Mouse (Mus musculus): Measurements from ENCODE around the gene Olfr548-ps1. TPM values are rescaled to one million over a fixed set of nuclear protein-coding genes. Genes with fewer than 3 reads are reported as not detected.
"Not testable (repeated sequence)": the region's sequence is repeated elsewhere in the genome, so short reads cannot be mapped to it uniquely, and the experiment has no call there.

The Olfr548-ps1 gene
- not detected for total RNA-seq (2021)

DNA sequence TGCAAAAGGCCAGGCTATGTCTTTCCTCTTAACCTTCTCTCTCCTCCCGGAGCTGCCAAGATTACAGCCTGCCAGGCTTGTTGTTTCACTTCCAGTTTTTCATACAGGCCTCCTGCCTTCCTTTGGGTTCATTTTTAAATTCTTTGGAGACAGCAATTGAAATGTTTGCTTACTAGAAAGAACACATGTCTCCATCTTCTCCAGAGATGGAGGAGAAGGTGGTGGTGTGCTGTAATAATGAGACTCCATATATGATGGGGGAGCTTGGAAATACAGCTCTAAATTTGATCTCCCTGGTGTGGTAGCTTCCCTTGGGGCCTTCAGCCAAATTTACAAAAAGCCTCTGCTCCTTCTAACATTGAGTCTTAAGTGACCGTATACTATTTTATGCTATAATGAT lies at the start of gene Olfr548-ps1:
Gene Olfr548-ps1, plus strand, starts transcription at position 301 of the 400 bp plus-strand sequence.
- no peak for DNase-seq
- intact Hi-C loops (cut with DNase I), result no loop called here

- DNase-seq; intact Hi-C loops (cut with DNase I): not testable (repeated sequence)
Observed at GRCm38 (mm10) chr7:102494416-102494815, 46.3 kb upstream of the Olfr548-ps1 start.

- intact Hi-C loops (cut with DNase I), result no loop called here
- no peak for DNase-seq
Observed at GRCm38 (mm10) chr7:102499473-102499872, 41.2 kb upstream of the Olfr548-ps1 start, which contains the start of gene Olfr545. TSS of gene Olfr545 (minus strand) at chr7:102499573.

- intact Hi-C loops (cut with DNase I), result no loop called here
- no peak for DNase-seq
Observed at GRCm38 (mm10) chr7:102501986-102502385, 38.7 kb upstream of the Olfr548-ps1 start.

- intact Hi-C loops (cut with DNase I), result loop anchor here (5.0 kb wide), 1 partner anchor 1365 kb away; no protein-coding TSS in a partner anchor
- peak; percentile 72 for DNase-seq
Observed at GRCm38 (mm10) chr7:102506848-102507247, 33.8 kb upstream of the Olfr548-ps1 start.

- intact Hi-C loops (cut with DNase I), result loop anchor here (5.0 kb wide), 1 partner anchor 1364 kb away; no protein-coding TSS in a partner anchor
- DNase-seq, result no peak
Observed at GRCm38 (mm10) chr7:102508066-102508465, 32.6 kb upstream of the Olfr548-ps1 start.

GRCm38 (mm10) chr7:102508666-102509065 lies 32.0 kb upstream of the Olfr548-ps1 start:
- intact Hi-C loops (cut with DNase I), result loop anchor here (5.0 kb wide), 1 partner anchor 1364 kb away; no protein-coding TSS in a partner anchor
- DNase-seq, result no peak

DNA sequence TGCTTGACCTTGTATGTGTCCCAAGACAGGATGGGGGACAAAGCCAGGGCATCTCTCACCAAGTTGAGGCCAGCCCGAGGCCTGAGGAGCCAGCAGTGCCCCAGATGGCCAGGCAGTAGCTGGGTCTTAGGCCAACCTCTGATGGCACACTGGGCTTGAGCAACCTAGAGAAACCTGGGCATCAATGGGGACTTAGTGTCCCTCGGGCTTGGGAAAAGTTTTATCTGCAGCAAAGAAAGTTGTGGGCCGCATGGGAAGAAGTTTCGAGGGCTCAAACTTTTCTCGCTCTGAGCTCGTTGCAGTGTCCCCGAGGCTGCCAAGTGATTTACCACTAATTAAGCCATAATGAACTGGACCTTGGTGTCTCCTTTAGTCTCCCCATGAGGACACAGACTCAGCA lies 31.0 kb upstream of the Olfr548-ps1 start:
- no peak for DNase-seq
- intact Hi-C loops (cut with DNase I), result loop anchor here (5.0 to 10.0 kb wide), 2 partner anchors 125 to 1363 kb away; partner anchors contain the start of gene Olfr554

- no peak for DNase-seq
- intact Hi-C loops (cut with DNase I), result loop anchor here (2.0 to 10.0 kb wide), 2 partner anchors 123 to 407 kb away; partner anchors contain the start of gene Olfr554
Observed at GRCm38 (mm10) chr7:102511927-102512326, 28.8 kb upstream of the Olfr548-ps1 start.

DNA sequence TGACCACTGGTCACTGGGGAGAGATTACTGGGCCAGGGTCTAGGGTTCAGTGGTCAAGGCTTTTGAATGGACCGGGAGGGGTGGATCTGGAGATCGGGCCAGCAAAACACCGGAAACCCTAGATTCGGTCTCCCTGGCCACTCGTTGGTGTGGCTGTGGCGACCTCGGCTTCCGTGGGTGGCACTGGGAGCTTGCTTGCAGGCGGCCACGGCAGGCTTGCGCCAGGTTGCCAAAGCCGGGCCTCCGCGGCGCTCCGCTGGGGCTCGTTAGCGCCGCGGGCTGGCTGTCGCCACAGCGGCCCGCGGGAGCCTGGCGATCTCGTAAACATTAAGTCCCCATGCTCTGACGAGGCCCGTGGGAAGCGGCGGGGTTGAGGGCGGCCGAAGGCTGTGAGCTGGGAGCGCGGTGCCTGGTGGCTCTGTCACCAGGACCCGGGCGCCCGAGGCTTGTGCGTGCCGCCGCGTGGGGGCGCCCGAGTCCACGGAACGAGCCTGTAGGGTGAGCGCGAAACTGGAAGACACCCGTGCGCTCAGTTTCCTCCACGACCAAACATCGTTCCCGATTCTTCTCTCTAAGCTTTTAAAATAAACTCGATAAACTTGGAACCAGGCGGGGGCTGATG lies 27.8 kb upstream of the Olfr548-ps1 start:
- DNase-seq, result peak; percentile 91
- intact Hi-C loops (cut with DNase I), result loop anchor here (2.0 to 10.0 kb wide), 2 partner anchors 122 to 406 kb away; partner anchors contain the start of gene Olfr554

GRCm38 (mm10) chr7:102514144-102514543 lies 26.6 kb upstream of the Olfr548-ps1 start:
- no peak for DNase-seq
- intact Hi-C loops (cut with DNase I), result loop anchor here (10.0 kb wide), 1 partner anchor 121 kb away; the partner anchor contains the start of gene Olfr554

- peak; percentile 78 for DNase-seq
- intact Hi-C loops (cut with DNase I), result loop anchor here (10.0 kb wide), 1 partner anchor 118 kb away; the partner anchor contains the start of gene Olfr554
Observed at GRCm38 (mm10) chr7:102516261-102517050, 24.2 kb upstream of the Olfr548-ps1 start.

GRCm38 (mm10) chr7:102517051-102517335 lies 23.7 kb upstream of the Olfr548-ps1 start:
- intact Hi-C loops (cut with DNase I), result loop anchor here (10.0 kb wide), 1 partner anchor 118 kb away; the partner anchor contains the start of gene Olfr554
- peak; percentile 61 for DNase-seq

DNA sequence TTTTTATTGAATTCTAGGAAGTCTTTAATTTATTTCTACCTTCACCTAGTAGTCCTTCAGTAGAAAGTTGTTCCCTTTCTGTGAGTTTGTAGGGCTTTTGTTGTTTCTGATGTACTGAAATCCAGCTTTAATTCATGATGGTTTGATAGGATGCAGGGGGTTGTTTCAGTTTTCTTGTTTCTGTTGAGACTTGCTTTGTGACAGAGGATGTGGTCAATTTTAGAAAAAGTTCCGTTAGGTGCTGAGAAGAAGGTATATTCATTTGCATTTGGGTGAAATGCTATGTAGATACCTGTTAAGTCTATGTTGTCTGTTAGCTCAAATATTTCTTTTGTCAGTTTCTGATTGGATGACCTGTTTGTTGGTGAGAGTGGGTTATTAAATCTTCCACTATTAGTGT lies 11.6 kb upstream of the Olfr548-ps1 start:
- intact Hi-C loops (cut with DNase I), result no loop called here
- DNase-seq, result no peak

GRCm38 (mm10) chr7:102534449-102534848 lies 6.2 kb upstream of the Olfr548-ps1 start, which contains the start of gene Olfr547:
TSS of gene Olfr547 (plus strand) at chr7:102534749.
- intact Hi-C loops (cut with DNase I), result no loop called here
- DNase-seq, result no peak

DNA sequence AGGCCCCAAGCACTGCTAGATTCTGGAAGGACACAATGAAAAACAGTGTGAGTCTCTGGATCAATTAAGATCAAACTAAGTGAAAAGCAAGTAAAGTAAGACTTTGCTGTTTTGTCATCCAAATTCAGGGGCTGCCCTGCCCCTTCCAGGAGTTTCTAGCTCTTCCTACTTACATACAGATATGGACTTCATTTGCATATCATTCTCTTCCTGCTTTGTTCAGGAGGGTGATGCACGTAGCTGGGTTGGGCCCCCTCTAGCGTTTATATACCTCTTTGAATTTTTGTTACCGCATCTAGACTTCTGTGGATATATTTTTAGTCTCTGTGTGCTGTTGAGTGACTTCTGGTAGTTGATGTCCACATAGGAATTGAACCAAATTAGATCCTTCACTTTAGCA lies 555 bp downstream of the Olfr548-ps1 start:
- intact Hi-C loops (cut with DNase I), result no loop called here
- no peak for DNase-seq

DNA sequence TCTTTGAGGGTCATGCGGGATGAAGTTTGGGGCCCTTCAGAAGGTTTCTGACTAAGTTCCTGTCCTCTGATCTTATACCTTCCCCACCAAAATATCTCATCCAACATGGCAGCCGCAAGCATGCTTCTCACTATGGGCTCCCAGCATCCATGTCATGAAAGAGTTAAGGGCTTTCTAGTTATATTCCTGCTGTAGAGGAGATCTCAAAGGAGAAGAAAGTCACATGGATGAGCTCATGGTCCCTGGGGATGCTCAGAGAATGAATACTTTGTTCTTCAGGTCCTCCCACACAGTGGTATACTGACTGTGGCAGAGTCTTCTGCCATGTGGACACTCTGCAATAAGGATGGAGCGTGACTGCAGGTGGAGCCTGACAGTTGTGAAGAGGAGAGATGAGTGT lies 8.9 kb downstream of the Olfr548-ps1 start, which contains the start of gene Olfr549:
Gene Olfr549, plus strand, starts transcription at position 301 of the 400 bp plus-strand sequence.
- DNase-seq, result no peak
- intact Hi-C loops (cut with DNase I), result no loop called here

- intact Hi-C loops (cut with DNase I), result no loop called here
- no peak for DNase-seq
Observed at GRCm38 (mm10) chr7:102553279-102553678, 12.6 kb downstream of the Olfr548-ps1 start.

DNA sequence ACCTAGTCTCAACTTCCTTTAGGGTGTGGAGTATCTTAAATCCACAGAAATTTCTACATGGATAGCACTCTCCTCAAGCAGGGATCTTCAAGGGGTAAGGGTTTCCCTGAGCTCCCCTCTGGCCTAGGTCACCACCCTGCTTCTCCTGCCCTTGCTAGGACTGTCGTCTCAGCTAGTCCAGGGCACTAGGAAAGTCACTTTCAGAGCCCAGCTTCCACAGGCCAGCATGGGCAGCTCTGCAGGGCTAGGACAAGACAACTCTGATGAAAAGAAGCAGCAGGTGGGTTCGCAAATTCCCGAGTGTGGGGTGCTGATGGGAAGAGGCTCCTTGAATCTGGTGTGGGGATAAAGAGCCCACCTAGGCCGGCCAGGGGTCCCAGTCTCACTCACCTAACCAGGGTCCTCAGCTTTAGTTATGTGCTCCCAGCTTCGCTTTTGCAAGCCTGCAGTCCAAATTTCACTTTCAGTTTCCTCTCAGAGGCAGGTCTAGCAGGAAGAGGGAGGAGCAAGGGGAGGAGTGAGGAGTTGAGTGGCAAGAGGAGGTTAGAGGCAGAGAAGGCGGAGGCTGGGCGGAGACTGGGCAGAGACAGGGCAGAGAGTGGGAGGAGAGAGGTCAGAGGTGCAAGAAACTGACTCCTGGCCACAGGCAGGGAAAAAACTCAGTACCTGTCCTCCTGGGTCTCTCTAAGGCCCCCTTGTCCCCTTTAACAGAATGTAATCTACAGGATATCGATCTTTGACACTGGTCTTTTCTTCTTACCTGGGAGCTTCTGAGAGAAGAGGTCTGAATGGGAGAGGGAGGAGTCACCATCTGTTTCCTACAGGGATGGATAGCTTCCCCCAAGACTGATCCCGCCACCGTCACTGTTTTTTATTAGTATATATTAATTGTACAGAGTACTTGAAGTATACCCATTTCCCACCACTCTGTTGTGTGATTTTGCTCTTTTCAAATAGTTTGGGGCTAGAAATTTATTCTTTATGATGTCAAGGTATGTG lies 24.6 kb downstream of the Olfr548-ps1 start, which contains the start of gene Trim21:
Gene Trim21, minus strand, starts transcription at position 488 of the 999 bp plus-strand sequence.
- intact Hi-C loops (cut with DNase I), result no loop called here
- DNase-seq, result peak; percentile 48

DNA sequence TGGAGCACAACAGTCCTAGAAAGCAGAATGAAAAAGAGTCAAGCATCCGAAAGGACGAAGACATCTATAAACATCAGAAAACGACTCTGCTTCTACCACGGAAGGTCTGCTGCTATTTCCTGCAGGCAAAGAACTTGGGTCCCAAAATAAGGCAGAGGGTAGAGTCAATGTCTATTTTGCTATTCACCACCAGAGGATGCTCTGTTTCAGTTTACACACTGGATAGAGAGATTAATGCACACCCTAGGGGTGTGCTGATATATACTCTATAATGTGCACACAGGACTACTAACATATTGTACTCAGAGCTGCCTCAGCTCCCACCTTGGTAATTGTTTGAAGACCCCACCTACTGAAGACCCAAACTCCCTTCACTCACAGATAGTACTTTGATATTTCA lies 25.5 kb downstream of the Olfr548-ps1 start:
- DNase-seq, result no peak
- intact Hi-C loops (cut with DNase I), result no loop called here
